ENCODE assay signal across 15 mouse cellular contexts in genomic region chrX:10734453-10734852, GRCm38 (mm10). TPM values are rescaled to one million over a fixed set of nuclear protein-coding genes. Genes with fewer than 3 reads are reported as not detected.
DNase-seq lines count a peak whose midpoint lies in the region; ATAC-seq lines count a peak whose summit lies in the region.
"Had no signal": no experiment of that assay in that cellular context is flagged by ENCODE, and none has a peak within 500 bp of the region (broad histone marks: within the 10 kb centered on the region; RNA-seq: fewer than 3 reads in every experiment).

No protein-coding gene starts in this region.

- H3K27ac ChIP-seq in limb, embryonic 11.5 days (replicated peaks; ENCODE audit: low read depth, low read length) = no peak overlapping the region
- H3K27ac ChIP-seq in limb, embryonic 10.5 days = no peak overlapping the region
- H3K27ac ChIP-seq: embryonic facial prominence, embryonic 12.5 days; left cerebral cortex, adult 2 months; liver, embryonic 14.5 days; midbrain, embryonic 12.5 days had no signal

- no peak overlapping the region for H3K9ac ChIP-seq in limb, embryonic 11.5 days (ENCODE audit: low read length)
- H3K9ac ChIP-seq: embryonic facial prominence, embryonic 12.5 days; liver, embryonic 14.5 days; midbrain, embryonic 12.5 days had no signal

- peak; percentile 10 to 25 for DNase-seq in cerebellum, postnatal 10 days
- no peak for DNase-seq in cerebellum, postnatal 36 days
- peak; percentile 22 for DNase-seq in limb, embryonic 11.5 days (ENCODE audit: low spot score)
- no peak for DNase-seq in limb, embryonic 10.5 days (ENCODE audit: low spot score)
- peak; percentile 4 to 14 for DNase-seq in adrenal gland, postnatal 36 days
- peak; percentile 34 to 44 for DNase-seq in kidney, postnatal 4 days
- DNase-seq in right cerebral cortex, postnatal 4 days = no peak
- DNase-seq in cerebellum, adult 18-20 months = no peak
- DNase-seq: spleen, adult 18-20 months; thymus, adult 2 months had no signal

- H3K4me2 ChIP-seq in limb, embryonic 11.5 days (ENCODE audit: low read depth, severe bottlenecking) = no peak overlapping the region
- H3K4me2 ChIP-seq: embryonic facial prominence, embryonic 12.5 days; midbrain, embryonic 12.5 days had no signal

- no peaks in the 10 kb centered on the region for H3K9me3 ChIP-seq in limb, embryonic 11.5 days (ENCODE audit: control insufficient read depth, low read length)
- no peaks in the 10 kb centered on the region for H3K9me3 ChIP-seq in limb, embryonic 10.5 days (replicated peaks)
- H3K9me3 ChIP-seq: embryonic facial prominence, embryonic 12.5 days; midbrain, embryonic 12.5 days had no signal

- H3K4me1 ChIP-seq in limb, embryonic 11.5 days (ENCODE audit: control insufficient read depth, insufficient read depth, low read length) = 0 out of 2 replicates have a peak, but pooled peaks cover 2% of the 10 kb centered on the region
- peaks cover 3% of the 10 kb centered on the region; the same call in 1 of the 2 replicates for H3K4me1 ChIP-seq in limb, embryonic 10.5 days
- H3K4me1 ChIP-seq: embryonic facial prominence, embryonic 12.5 days; midbrain, embryonic 12.5 days had no signal

- ATAC-seq in limb, embryonic 11.5 days (ENCODE audit: insufficient number of reproducible peaks, low FRiP score, low TSS enrichment, low read depth) = no peak
- ATAC-seq: Patski had no signal

- no peak overlapping the region for H3K4me3 ChIP-seq in limb, embryonic 11.5 days (ENCODE audit: low read depth, low read length)
- H3K4me3 ChIP-seq in limb, embryonic 10.5 days = no peak overlapping the region
- H3K4me3 ChIP-seq: embryonic facial prominence, embryonic 12.5 days; left cerebral cortex, adult 2 months; midbrain, embryonic 12.5 days had no signal

- H3K27me3 ChIP-seq in limb, embryonic 11.5 days (ENCODE audit: control insufficient read depth, insufficient read depth, low read length) = no peaks in the 10 kb centered on the region
- 0 out of 2 replicates have a peak, but pooled peaks cover 18% of the 10 kb centered on the region for H3K27me3 ChIP-seq in limb, embryonic 10.5 days (ENCODE audit: low read depth, poor library complexity, severe bottlenecking)
- H3K27me3 ChIP-seq: embryonic facial prominence, embryonic 12.5 days; midbrain, embryonic 12.5 days had no signal

- WGBS in limb, embryonic 11.5 days = 20% methylated on average over 1 of the region's 1 CpGs
- WGBS in limb, embryonic 10.5 days = 19% methylated on average over 1 of the region's 1 CpGs

- H3K36me3 ChIP-seq in limb, embryonic 11.5 days (ENCODE audit: control insufficient read depth, insufficient read depth, low read length) = no peaks in the 10 kb centered on the region
- no peaks in the 10 kb centered on the region for H3K36me3 ChIP-seq in limb, embryonic 10.5 days
- H3K36me3 ChIP-seq: embryonic facial prominence, embryonic 12.5 days; midbrain, embryonic 12.5 days had no signal

RNA-seq across cellular contexts. Expression of gene Mid1ip1, which starts 19.6 kb away (rescaled TPM):
- 20.6 and 25.7 TPM in 2 replicates for polyA plus RNA-seq in limb, embryonic 11.5 days (2014; fragmentation: Nextera tagmentation; extraction: Ambion mirVana)
- polyA plus RNA-seq in limb, embryonic 10.5 days (2016; fragmentation: Nextera tagmentation; extraction: Ambion mirVana) = 21.9 and 26.1 TPM in 2 replicates
- total RNA-seq in adrenal gland, postnatal 36 days (2021) = 100 to 1,000 TPM in 1 of 2 experiments, 10 to 100 TPM in 1; 70.8 to 100 TPM

Comparison
In these comparisons a context has a peak if more than half of its experiments do, and no peak if none do; other contexts are left out.
1. DNase-seq: peak in cerebellum, postnatal 10 days (2 of 2), limb, embryonic 11.5 days (single experiment), adrenal gland, postnatal 36 days (2 of 2) and kidney, postnatal 4 days (2 of 2); none in cerebellum, postnatal 36 days (0 of 2), limb, embryonic 10.5 days (single experiment), right cerebral cortex, postnatal 4 days (single experiment) and cerebellum, adult 18-20 months (0 of 2).